Mouse (Mus musculus): ENCODE data around the gene Rsbn1.

DNA sequence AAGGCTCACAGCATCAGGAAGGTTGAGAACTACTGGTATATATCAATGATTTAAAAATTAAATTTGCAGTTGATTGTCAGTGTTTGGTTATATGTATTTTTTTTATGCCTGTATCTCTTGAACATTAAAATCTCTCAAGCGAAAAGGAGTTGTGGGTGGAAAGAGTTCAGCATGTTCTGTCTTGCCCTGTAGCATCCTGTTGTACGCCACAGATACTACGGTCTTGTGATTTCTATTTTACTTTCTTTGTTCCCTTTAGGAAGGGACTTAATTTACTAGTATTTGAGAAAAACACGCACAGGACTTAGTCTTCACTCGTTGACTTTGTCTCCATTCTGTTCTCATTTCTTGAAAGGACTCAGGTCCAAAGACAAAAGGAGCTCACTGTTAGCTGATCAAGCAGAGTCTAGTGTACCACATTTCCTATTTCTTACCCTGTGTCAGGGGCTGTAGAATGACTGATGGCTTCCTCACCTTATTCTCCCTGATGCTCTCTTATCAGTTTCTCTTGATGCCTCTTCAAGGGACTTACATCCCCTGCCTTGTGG is 46.4 kb upstream of the Rsbn1 start:
- TF ChIP-seq POLR2A (IDR thresholded peaks at IDR 0.05; ENCODE audit: borderline replicate concordance, extremely low read depth, insufficient read depth, insufficient read length, poor library complexity, severe bottlenecking) (no peak), CTCF (IDR thresholded peaks at IDR 0.05; ENCODE audit: borderline replicate concordance, extremely low read depth, insufficient read depth, insufficient read length) (no peak)
